Mouse (Mus musculus): ENCODE data around the gene Alpl.

DNA sequence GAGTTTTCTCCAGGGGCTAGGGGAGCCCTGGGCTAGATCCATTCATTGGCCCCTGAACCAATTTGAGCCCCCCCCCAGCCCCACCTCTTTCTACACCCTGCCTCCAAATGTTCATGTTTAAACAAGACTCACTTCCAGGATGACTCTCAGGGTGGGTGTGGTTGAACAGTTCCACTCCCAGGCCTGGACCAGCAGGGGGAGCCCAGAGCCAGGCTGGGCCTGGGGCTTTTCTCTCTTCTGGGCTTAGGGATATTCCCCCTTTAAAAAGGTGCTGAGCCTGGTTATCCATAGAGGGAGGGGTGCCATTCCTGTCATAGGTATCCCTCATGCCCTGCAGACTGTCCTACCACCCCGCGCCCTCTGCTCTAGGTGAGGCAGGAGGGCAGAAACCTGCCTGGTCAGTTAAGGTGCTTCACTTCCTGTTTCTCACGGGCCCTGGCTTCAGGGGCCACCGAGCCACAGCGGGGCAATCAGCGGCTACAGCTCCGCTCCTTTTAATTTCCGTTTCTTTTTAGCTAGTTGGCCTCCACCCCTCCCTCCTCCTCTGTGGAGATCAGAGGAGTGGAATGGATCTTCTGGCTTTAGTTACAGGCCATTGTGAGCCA lies 82.1 kb downstream of the Alpl start:
- peak; percentile 27; the same call in 1 of the 2 replicates for TF ChIP-seq CTCF (IDR thresholded peaks at IDR 0.05; ENCODE audit: insufficient read depth, low read depth, low read length)
- TF ChIP-seq POLR2A (IDR thresholded peaks at IDR 0.05; ENCODE audit: insufficient read depth, low read depth, low read length): no peak
